Mouse (Mus musculus) v-Abl transformed pro-B cells (cell line): ENCODE data around the gene Lbx2.

Experiments used
- in situ Hi-C, 2 experiments: fragments of 400-800 bp; cut with MboI; formaldehyde crosslinking; loops; one replicate each; pipeline ENCODE4 v1.15.1; 2025; ENCODE audit not compliant: unreplicated experiment in 2 of 2

The Lbx2 gene

GRCm38 (mm10) chr6:83107566-83108400 is 21.6 kb downstream of the Lbx2 start:
- in situ Hi-C loops, result loop anchor here (5.0 to 10.0 kb wide), 6 partner anchors 47 to 397 kb away; partner anchors contain the start of genes 1700003E16Rik (in 1 of the 2), Dguok (in 1 of the 2), Mob1a (in 1 of the 2) and Mthfd2 (in 1 of the 2)

- in situ Hi-C loops, result loop anchor here (5.0 to 10.0 kb wide), 6 partner anchors 46 to 396 kb away; partner anchors contain the start of genes 1700003E16Rik (in 1 of the 2), Dguok (in 1 of the 2), Mob1a (in 1 of the 2) and Mthfd2 (in 1 of the 2)
Measured at GRCm38 (mm10) chr6:83108762-83109668, 22.8 kb downstream of the Lbx2 start, which contains the start of gene Mrpl53. Gene Mrpl53 (plus strand): TSS chr6:83109040.

- in situ Hi-C loops, result no loop called here
Measured at GRCm38 (mm10) chr6:83111510-83112136, 25.5 kb downstream of the Lbx2 start.

GRCm38 (mm10) chr6:83115011-83115671 is 29.0 kb downstream of the Lbx2 start, which contains the start of gene Mogs:
Gene Mogs (plus strand): TSS chr6:83115496.
- in situ Hi-C loops, result loop anchor here in 1 of 2 experiments (5.0 kb wide), 1 partner anchor 42 kb away; the partner anchor contains the start of genes 1700003E16Rik and Wdr54

GRCm38 (mm10) chr6:83115682-83116372 is 29.7 kb downstream of the Lbx2 start:
- in situ Hi-C loops, result loop anchor here in 1 of 2 experiments (5.0 kb wide), 1 partner anchor 41 kb away; the partner anchor contains the start of genes 1700003E16Rik and Wdr54

- in situ Hi-C loops, result loop anchor here in 1 of 2 experiments (5.0 kb wide), 1 partner anchor 41 kb away; the partner anchor contains the start of genes 1700003E16Rik and Wdr54
Measured at GRCm38 (mm10) chr6:83116373-83117164, 30.4 kb downstream of the Lbx2 start.

- in situ Hi-C loops, result loop anchor here in 1 of 2 experiments (5.0 kb wide), 1 partner anchor 40 kb away; the partner anchor contains the start of genes 1700003E16Rik and Wdr54
Measured at GRCm38 (mm10) chr6:83117165-83117438, 30.9 kb downstream of the Lbx2 start.

GRCm38 (mm10) chr6:83117616-83118015 is 31.4 kb downstream of the Lbx2 start:
- in situ Hi-C loops, result loop anchor here in 1 of 2 experiments (5.0 kb wide), 1 partner anchor 40 kb away; the partner anchor contains the start of genes 1700003E16Rik and Wdr54

- in situ Hi-C loops, result loop anchor here in 1 of 2 experiments (5.0 kb wide), 1 partner anchor 39 kb away; the partner anchor contains the start of genes 1700003E16Rik and Wdr54
Measured at GRCm38 (mm10) chr6:83118369-83118768, 32.2 kb downstream of the Lbx2 start.

GRCm38 (mm10) chr6:83118825-83119733 is 32.9 kb downstream of the Lbx2 start:
- in situ Hi-C loops, result loop anchor here in 1 of 2 experiments (5.0 kb wide), 1 partner anchor 38 kb away; the partner anchor contains the start of genes 1700003E16Rik and Wdr54

- in situ Hi-C loops, result loop anchor here (5.0 kb wide), 2 partner anchors 38 to 388 kb away; partner anchors contain the start of genes 1700003E16Rik (in 1 of the 2), Dguok (in 1 of the 2) and Wdr54 (in 1 of the 2)
Measured at GRCm38 (mm10) chr6:83119734-83120051, 33.5 kb downstream of the Lbx2 start.

- in situ Hi-C loops, result loop anchor here in 1 of 2 experiments (5.0 kb wide), 1 partner anchor 386 kb away; the partner anchor contains the start of gene Dguok
Measured at GRCm38 (mm10) chr6:83120930-83121862, 35.0 kb downstream of the Lbx2 start, which contains the start of gene Wbp1. Gene Wbp1 (minus strand): TSS chr6:83121559.

GRCm38 (mm10) chr6:83121863-83122710 is 35.9 kb downstream of the Lbx2 start:
- in situ Hi-C loops, result loop anchor here in 1 of 2 experiments (5.0 kb wide), 1 partner anchor 385 kb away; the partner anchor contains the start of gene Dguok

- in situ Hi-C loops, result loop anchor here in 1 of 2 experiments (5.0 kb wide), 1 partner anchor 384 kb away; the partner anchor contains the start of gene Dguok
Measured at GRCm38 (mm10) chr6:83122961-83123360, 36.8 kb downstream of the Lbx2 start.
